8 mouse cellular contexts compared by ENCODE assay signal in the genomic region with DNA sequence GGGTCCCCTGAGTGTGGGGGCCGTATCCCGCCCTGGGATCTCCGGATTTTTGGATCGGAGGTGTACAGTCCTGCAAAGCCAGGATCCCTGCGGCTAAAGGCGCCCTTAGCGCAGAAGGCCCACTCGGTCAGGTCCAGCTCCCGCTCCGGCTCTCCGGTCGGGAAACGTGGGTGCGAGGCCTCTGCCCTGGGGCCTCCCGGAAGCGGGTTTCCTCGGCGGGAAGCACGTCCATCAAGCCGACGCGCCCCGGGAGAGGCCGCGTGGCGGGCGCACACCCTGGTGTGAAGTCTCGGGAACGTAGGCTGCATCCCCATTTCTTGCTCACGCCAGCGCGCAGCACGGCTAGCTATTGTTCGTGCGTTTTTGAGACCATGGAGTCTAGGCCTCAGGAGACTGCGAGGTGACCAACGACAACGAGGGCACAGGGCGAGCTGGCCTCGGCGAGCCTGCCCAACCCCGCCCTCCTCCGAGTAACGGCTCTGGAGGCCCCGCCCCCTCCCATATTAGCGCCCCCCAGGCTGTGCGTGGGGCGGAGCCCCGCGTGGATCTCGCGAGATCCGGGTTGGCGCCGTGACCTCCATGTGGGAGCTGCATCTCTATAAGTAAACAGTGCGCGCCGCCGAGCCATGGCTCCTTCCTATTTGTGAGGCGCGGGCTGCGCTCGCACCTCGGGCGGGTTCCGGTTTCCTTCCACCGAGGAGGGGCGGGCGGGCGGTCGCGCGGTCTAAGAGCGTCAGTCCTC. TPM values are rescaled to one million over a fixed set of nuclear protein-coding genes. Genes with fewer than 3 reads are reported as not detected.
A peak's percentile ranks its signal among the peaks of the same experiment; 100 is the strongest.
DNase-seq lines count a peak whose midpoint lies in the region; ATAC-seq and TF ChIP-seq lines count a peak whose summit lies in the region.

A gene (plus strand): TSS at position 620 of the 742 bp plus-strand sequence.

- 2% methylated on average over 73 of the region's 74 CpGs for WGBS in kidney, embryonic 14.5 days
- 2% methylated on average over 74 of the region's 74 CpGs for WGBS in limb, embryonic 15.5 days

- peaks cover 17% of the 10 kb centered on the region for H3K4me1 ChIP-seq in bone marrow macrophage, adult 2 months (ENCODE audit: control insufficient read depth, insufficient read depth, low read length)
- peaks cover 2% of the 10 kb centered on the region; the same call in 1 of the 2 replicates for H3K4me1 ChIP-seq in embryonic fibroblast, embryonic 13.5 days (ENCODE audit: control insufficient read depth, insufficient read depth, low read length)
- H3K4me1 ChIP-seq in kidney, embryonic 14.5 days (ENCODE audit: control insufficient read depth, insufficient read depth, low read length), result peaks cover 21% of the 10 kb centered on the region
- H3K4me1 ChIP-seq in limb, embryonic 15.5 days, result peaks cover 17% of the 10 kb centered on the region

- no peak for TF ChIP-seq CTCF in bone marrow macrophage, adult 2 months (IDR thresholded peaks at IDR 0.05; ENCODE audit: low read depth, low read length)
- no peak for TF ChIP-seq CTCF in embryonic fibroblast, embryonic 13.5 days (IDR thresholded peaks at IDR 0.05; ENCODE audit: borderline replicate concordance, insufficient read depth, low read length)

- no peaks in the 10 kb centered on the region for H3K27me3 ChIP-seq in kidney, embryonic 14.5 days (ENCODE audit: control insufficient read depth, insufficient read depth, low read length)
- H3K27me3 ChIP-seq in limb, embryonic 15.5 days, result no peaks in the 10 kb centered on the region

- H3K9ac ChIP-seq in kidney, embryonic 14.5 days (ENCODE audit: low read depth, low read length), result peak within 1 kb of the TSS; percentile 99
- H3K9ac ChIP-seq in limb, embryonic 15.5 days, result peak within 1 kb of the TSS; percentile 99

- ATAC-seq in kidney, embryonic 14.5 days (ENCODE audit: low FRiP score, low TSS enrichment), result peak; percentile 96
- ATAC-seq in limb, embryonic 15.5 days (ENCODE audit: insufficient number of reproducible peaks, low FRiP score, low TSS enrichment, low read depth), result peak; percentile 96

- peak; percentile 96 for DNase-seq in A20 (ENCODE audit: low read depth, low spot score)
- peak; percentile 96 to 97 for DNase-seq in heart, adult 9 months (ENCODE audit: low spot score in 2 of 2)
- peak; percentile 83 to 93 for DNase-seq in monocyte, adult 2 months (ENCODE audit: low read depth in 1 of 2, low spot score in 2 of 2)
- peak; percentile 96 to 97 for DNase-seq in spleen, postnatal 36 days (ENCODE audit: low spot score in 2 of 2)

- peak within 1 kb of the TSS; percentile 81 for H3K27ac ChIP-seq in bone marrow macrophage, adult 2 months (ENCODE audit: insufficient read depth, low read depth, low read length)
- H3K27ac ChIP-seq in embryonic fibroblast, embryonic 13.5 days (ENCODE audit: insufficient read depth, low read length), result peak within 1 kb of the TSS; percentile 95
- H3K27ac ChIP-seq in kidney, embryonic 14.5 days (ENCODE audit: low read depth, low read length), result peak within 1 kb of the TSS; percentile 95
- peak within 1 kb of the TSS; percentile 95 for H3K27ac ChIP-seq in limb, embryonic 15.5 days

- peak within 1 kb of the TSS; percentile 100 for H3K4me3 ChIP-seq in bone marrow macrophage, adult 2 months (ENCODE audit: insufficient read depth, low read length)
- peak within 1 kb of the TSS; percentile 99 for H3K4me3 ChIP-seq in embryonic fibroblast, embryonic 13.5 days (ENCODE audit: insufficient read depth, low read length)
- H3K4me3 ChIP-seq in kidney, embryonic 14.5 days (ENCODE audit: low read length), result peak within 1 kb of the TSS; percentile 80
- H3K4me3 ChIP-seq in limb, embryonic 15.5 days, result peak within 1 kb of the TSS; percentile 99

- peak within 1 kb of the TSS; percentile 75 for H3K4me2 ChIP-seq in kidney, embryonic 14.5 days (replicated peaks; ENCODE audit: low read depth, low read length)
- H3K4me2 ChIP-seq in limb, embryonic 15.5 days, result peak within 1 kb of the TSS; percentile 72

- no peaks in the 10 kb centered on the region for H3K9me3 ChIP-seq in kidney, embryonic 14.5 days (ENCODE audit: control insufficient read depth, low read length)
- no peaks in the 10 kb centered on the region for H3K9me3 ChIP-seq in limb, embryonic 15.5 days

- H3K36me3 ChIP-seq in kidney, embryonic 14.5 days (ENCODE audit: control insufficient read depth, insufficient read depth, low read length), result no peaks in the 10 kb centered on the region
- H3K36me3 ChIP-seq in limb, embryonic 15.5 days, result no peaks in the 10 kb centered on the region

- no peak; the same call in 1 of the 2 replicates for TF ChIP-seq POLR2A in bone marrow macrophage, adult 2 months (IDR thresholded peaks at IDR 0.05; ENCODE audit: borderline replicate concordance, low read depth, low read length)
- TF ChIP-seq POLR2A in embryonic fibroblast, embryonic 13.5 days (IDR thresholded peaks at IDR 0.05; ENCODE audit: low read depth, low read length), result peak; percentile 79

RNA-seq across cellular contexts. Expression of the gene that starts here (rescaled TPM):
- 95.4 and 103 TPM in 2 replicates for polyA plus RNA-seq in bone marrow macrophage, adult 2 months (2012; ENCODE audit: insufficient read depth, insufficient read length, missing spikeins)
- polyA plus RNA-seq in embryonic fibroblast, embryonic 13.5 days (2011; ENCODE audit: insufficient read length, low read depth, missing spikeins), result 76.8 and 91.2 TPM in 2 replicates
- 75.9 and 101 TPM in 2 replicates for polyA plus RNA-seq in kidney, embryonic 14.5 days (2014; fragmentation: Nextera tagmentation; extraction: Ambion mirVana)
- 44.5 and 60.6 TPM in 2 replicates for polyA plus RNA-seq in limb, embryonic 15.5 days (2015; fragmentation: Nextera tagmentation; extraction: Ambion mirVana)

Comparison
In these comparisons a context has a peak if more than half of its experiments do, and no peak if none do; other contexts are left out.
1. Peak in every context shown above with its lines: DNase-seq, ATAC-seq, H3K4me3 ChIP-seq and H3K27ac ChIP-seq.